Mouse (Mus musculus) midbrain, embryonic 12.5 days (tissue): ENCODE measurements around the gene Slc44a5. TPM values are rescaled to one million over a fixed set of nuclear protein-coding genes. Genes with fewer than 3 reads are reported as not detected.

Experiments used
- ATAC-seq: fragments of 200-750 bp; cut with Nextera tagmentation; 2 replicates; pipeline ENCODE4 v1.8.0; 2017; ENCODE audit warnings: low read depth, moderate TSS enrichment, moderate library complexity; ENCODE audit not compliant: low FRiP score
- H3K27ac ChIP-seq: fragments of 300-500 bp; sonication (generic); replicated peaks from 2 replicates; pipeline ENCODE4 v1.5.1; 2016; ENCODE audit warnings: mild to moderate bottlenecking
- H3K27me3 ChIP-seq: fragments of 300-500 bp; sonication (generic); 2 replicates; pipeline ENCODE4 v1.6.1; 2016; ENCODE audit warnings: mild to moderate bottlenecking
- H3K36me3 ChIP-seq: fragments of 300-500 bp; sonication (generic); 2 replicates; pipeline ENCODE4 v1.6.1; 2016
- H3K4me1 ChIP-seq: fragments of 300-500 bp; sonication (generic); 2 replicates; pipeline ENCODE4 v1.6.1; 2016
- H3K4me2 ChIP-seq: fragments of 300-500 bp; sonication (generic); replicated peaks from 2 replicates; pipeline ENCODE4 v1.6.1; 2016; ENCODE audit warnings: mild to moderate bottlenecking, moderate library complexity
- H3K4me3 ChIP-seq: fragments of 300-500 bp; sonication (generic); 2 replicates; pipeline ENCODE4 v1.5.1; 2016; ENCODE audit warnings: mild to moderate bottlenecking
- H3K9ac ChIP-seq: fragments of 300-500 bp; sonication (generic); replicated peaks from 2 replicates; pipeline ENCODE4 v1.6.1; 2016; ENCODE audit warnings: mild to moderate bottlenecking, moderate library complexity
- H3K9me3 ChIP-seq: fragments of 300-500 bp; sonication (generic); 2 replicates; pipeline ENCODE4 v1.6.1; 2016; ENCODE audit warnings: mild to moderate bottlenecking
- WGBS: fragments of 180-500 bp; shearing (Covaris S2); methylation state at CpG from one replicate; pipeline ENCODE4 v1.1.7; 2016; 5-methylcytosine and 5-hydroxymethylcytosine counted together
- polyA plus RNA-seq: library from polyadenylated mRNA; unstranded; fragments of >200 nt; fragmentation: Nextera tagmentation; extraction: Ambion mirVana; gene quantifications from 2 replicates; pipeline ENCODE4 v1.2.1, GENCODE M21; 2016

The Slc44a5 gene
- polyA plus RNA-seq, 1 experiment from 2014 or later, result 6.1 TPM

- peaks cover 12% of the 10 kb centered on the region for H3K4me1 ChIP-seq
- no peak overlapping the region for H3K4me2 ChIP-seq
- ATAC-seq, result no peak
- H3K9ac ChIP-seq, result no peak overlapping the region
- H3K4me3 ChIP-seq, result no peak overlapping the region
- H3K27ac ChIP-seq, result no peak overlapping the region
- H3K27me3 ChIP-seq, result no peaks in the 10 kb centered on the region
- WGBS, result 84% methylated on average over 9 of the region's 9 CpGs
- H3K36me3 ChIP-seq, result no peaks in the 10 kb centered on the region
- H3K9me3 ChIP-seq, result no peaks in the 10 kb centered on the region
Observed at GRCm38 (mm10) chr3:154114991-154115390, 141.8 kb downstream of the Slc44a5 start.

- ATAC-seq, result no peak
- Histone ChIP-seq H3K4me1 (peaks cover 14% of the 10 kb centered on the region), H3K9ac (no peak overlapping the region), H3K9me3 (no peaks in the 10 kb centered on the region), H3K4me3 (no peak overlapping the region), H3K4me2 (no peak overlapping the region), H3K27me3 (no peaks in the 10 kb centered on the region), H3K36me3 (no peaks in the 10 kb centered on the region), H3K27ac (no peak overlapping the region)
- 92% methylated on average over 4 of the region's 4 CpGs for WGBS
Observed at GRCm38 (mm10) chr3:154115478-154115877, 142.2 kb downstream of the Slc44a5 start.

GRCm38 (mm10) chr3:154116000-154116399, 142.8 kb downstream of the Slc44a5 start:
- Histone ChIP-seq H3K9me3 (no peaks in the 10 kb centered on the region), H3K9ac (no peak overlapping the region), H3K27ac (no peak overlapping the region), H3K27me3 (no peaks in the 10 kb centered on the region), H3K4me1 (peaks cover 14% of the 10 kb centered on the region), H3K4me3 (no peak overlapping the region), H3K4me2 (no peak overlapping the region), H3K36me3 (no peaks in the 10 kb centered on the region)
- no peak for ATAC-seq
- 88% methylated on average over 5 of the region's 5 CpGs for WGBS

- Histone ChIP-seq H3K4me1 (peaks cover 14% of the 10 kb centered on the region), H3K4me2 (no peak overlapping the region), H3K4me3 (no peak overlapping the region), H3K9ac (no peak overlapping the region), H3K9me3 (no peaks in the 10 kb centered on the region), H3K27me3 (peaks cover 16% of the 10 kb centered on the region), H3K36me3 (no peaks in the 10 kb centered on the region), H3K27ac (no peak overlapping the region)
- 50% methylated on average over 6 of the region's 6 CpGs for WGBS
- ATAC-seq, result peak; percentile 63; the same call in 1 of the 2 replicates
Observed at GRCm38 (mm10) chr3:154118992-154119603, 145.9 kb downstream of the Slc44a5 start.

GRCm38 (mm10) chr3:154122531-154122930, 149.3 kb downstream of the Slc44a5 start:
- H3K4me1 ChIP-seq, result peaks cover 31% of the 10 kb centered on the region
- WGBS, result 96% methylated on average over 3 of the region's 3 CpGs

GRCm38 (mm10) chr3:154124890-154125575, 151.8 kb downstream of the Slc44a5 start:
- H3K9ac ChIP-seq, result no peak overlapping the region
- 13% methylated on average over 15 of the region's 15 CpGs for WGBS
- H3K4me2 ChIP-seq, result peak overlapping the region; percentile 29
- H3K4me3 ChIP-seq, result no peak overlapping the region
- peaks cover 53% of the 10 kb centered on the region for H3K27me3 ChIP-seq
- H3K27ac ChIP-seq, result peak overlapping the region; percentile 17
- ATAC-seq, result peak; percentile 89
- H3K36me3 ChIP-seq, result no peaks in the 10 kb centered on the region
- H3K9me3 ChIP-seq, result no peaks in the 10 kb centered on the region
- H3K4me1 ChIP-seq, result peaks cover 22% of the 10 kb centered on the region

More at GRCm38 (mm10) chr3:154122531-154122930, 149.3 kb downstream of the Slc44a5 start:
- Histone ChIP-seq H3K27ac (no peak overlapping the region), H3K27me3 (peaks cover 37% of the 10 kb centered on the region), H3K4me2 (no peak overlapping the region), H3K4me3 (no peak overlapping the region), H3K36me3 (no peaks in the 10 kb centered on the region), H3K9ac (no peak overlapping the region), H3K9me3 (no peaks in the 10 kb centered on the region)
- ATAC-seq, result no peak

- H3K27me3 ChIP-seq, result peaks cover 61% of the 10 kb centered on the region
- 21% methylated on average over 7 of the region's 7 CpGs for WGBS
- H3K9ac ChIP-seq, result no peak overlapping the region
- ATAC-seq, result peak; percentile 24
- H3K4me1 ChIP-seq, result peaks cover 20% of the 10 kb centered on the region
- no peaks in the 10 kb centered on the region for H3K9me3 ChIP-seq
- H3K36me3 ChIP-seq, result no peaks in the 10 kb centered on the region
- no peak overlapping the region for H3K4me3 ChIP-seq
- peak overlapping the region; percentile 29 for H3K4me2 ChIP-seq
- peak overlapping the region; percentile 17 for H3K27ac ChIP-seq
Observed at GRCm38 (mm10) chr3:154125768-154126376, 152.6 kb downstream of the Slc44a5 start.

- no peak for ATAC-seq
- H3K36me3 ChIP-seq, result no peaks in the 10 kb centered on the region
- H3K9ac ChIP-seq, result no peak overlapping the region
- peaks cover 20% of the 10 kb centered on the region for H3K4me1 ChIP-seq
- H3K9me3 ChIP-seq, result no peaks in the 10 kb centered on the region
- H3K4me3 ChIP-seq, result no peak overlapping the region
- no peak overlapping the region for H3K4me2 ChIP-seq
- WGBS, result 80% methylated on average over 3 of the region's 3 CpGs
- no peak overlapping the region; the same call in 1 of the 2 replicates for H3K27ac ChIP-seq
- peaks cover 59% of the 10 kb centered on the region for H3K27me3 ChIP-seq
Observed at GRCm38 (mm10) chr3:154127246-154127645, 154.0 kb downstream of the Slc44a5 start.

- Histone ChIP-seq H3K4me2 (no peak overlapping the region), H3K9ac (no peak overlapping the region), H3K27me3 (peaks cover 47% of the 10 kb centered on the region), H3K27ac (no peak overlapping the region), H3K36me3 (no peaks in the 10 kb centered on the region), H3K4me1 (peaks cover 20% of the 10 kb centered on the region), H3K4me3 (no peak overlapping the region), H3K9me3 (no peaks in the 10 kb centered on the region)
- 78% methylated on average over 4 of the region's 4 CpGs for WGBS
- no peak for ATAC-seq
Observed at GRCm38 (mm10) chr3:154129036-154129435, 155.8 kb downstream of the Slc44a5 start.

GRCm38 (mm10) chr3:154130431-154131114, 157.3 kb downstream of the Slc44a5 start:
- Histone ChIP-seq H3K27me3 (peaks cover 41% of the 10 kb centered on the region), H3K9me3 (no peaks in the 10 kb centered on the region), H3K36me3 (no peaks in the 10 kb centered on the region), H3K4me2 (no peak overlapping the region), H3K4me3 (no peak overlapping the region), H3K4me1 (peaks cover 11% of the 10 kb centered on the region), H3K9ac (no peak overlapping the region), H3K27ac (no peak overlapping the region)
- 91% methylated on average over 6 of the region's 6 CpGs for WGBS
- no peak for ATAC-seq

- no peak for ATAC-seq
Observed at GRCm38 (mm10) chr3:154133986-154134385, 160.8 kb downstream of the Slc44a5 start.

GRCm38 (mm10) chr3:154134701-154135100, 161.5 kb downstream of the Slc44a5 start:
- no peak for ATAC-seq
- Histone ChIP-seq H3K9me3 (no peaks in the 10 kb centered on the region), H3K36me3 (no peaks in the 10 kb centered on the region), H3K27me3 (peaks cover 12% of the 10 kb centered on the region), H3K4me3 (no peak overlapping the region), H3K9ac (no peak overlapping the region), H3K4me2 (no peak overlapping the region), H3K27ac (no peak overlapping the region), H3K4me1 (no peaks in the 10 kb centered on the region)
- WGBS, result 97% methylated on average over 2 of the region's 2 CpGs

More at GRCm38 (mm10) chr3:154133986-154134385, 160.8 kb downstream of the Slc44a5 start:
- Histone ChIP-seq H3K4me2 (no peak overlapping the region), H3K9me3 (no peaks in the 10 kb centered on the region), H3K9ac (no peak overlapping the region), H3K36me3 (no peaks in the 10 kb centered on the region), H3K27me3 (peaks cover 19% of the 10 kb centered on the region), H3K4me1 (no peaks in the 10 kb centered on the region), H3K4me3 (no peak overlapping the region), H3K27ac (no peak overlapping the region)
- WGBS, result 83% methylated on average over 6 of the region's 6 CpGs
